Mouse (Mus musculus): ENCODE data around the gene Rxrg.
A peak's percentile ranks its signal among the peaks of the same experiment; 100 is the strongest.

The Rxrg gene

DNA sequence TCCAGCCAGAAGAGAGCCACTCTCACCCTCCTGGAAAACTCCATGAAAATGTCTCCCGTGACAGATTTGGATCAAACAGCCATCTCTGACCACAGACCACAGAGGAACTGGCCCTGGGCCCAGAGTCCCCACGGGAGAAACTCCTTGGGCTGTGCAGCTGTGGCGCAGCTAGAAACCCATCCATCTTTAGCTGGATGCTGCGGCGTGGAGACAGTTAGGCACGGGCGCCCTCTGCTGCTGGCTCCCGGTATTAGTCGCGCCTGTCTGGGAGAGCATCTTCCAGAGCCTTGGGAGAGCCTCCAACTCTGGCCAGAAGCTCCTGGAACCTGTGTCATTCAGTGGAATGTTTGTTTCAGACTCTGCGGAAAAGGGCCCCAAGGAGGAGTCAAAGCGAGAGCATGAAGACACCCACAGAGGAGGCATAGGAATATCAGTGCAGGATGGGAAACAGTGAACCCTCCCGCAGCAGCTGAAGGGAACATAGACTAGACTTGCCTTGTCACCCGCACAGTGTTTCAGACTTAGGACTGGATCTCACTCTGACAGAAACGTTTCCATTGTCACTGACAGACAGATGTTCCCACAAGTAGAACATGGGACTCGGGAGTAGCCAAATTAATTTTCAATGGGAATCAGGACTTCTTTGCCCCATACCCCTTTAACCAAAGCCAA is 46.8 kb downstream of the Rxrg start:
- DNase-seq (ENCODE audit: low spot score in 2 of 2) = peak in 1 of 2 experiments; percentile 90

DNA sequence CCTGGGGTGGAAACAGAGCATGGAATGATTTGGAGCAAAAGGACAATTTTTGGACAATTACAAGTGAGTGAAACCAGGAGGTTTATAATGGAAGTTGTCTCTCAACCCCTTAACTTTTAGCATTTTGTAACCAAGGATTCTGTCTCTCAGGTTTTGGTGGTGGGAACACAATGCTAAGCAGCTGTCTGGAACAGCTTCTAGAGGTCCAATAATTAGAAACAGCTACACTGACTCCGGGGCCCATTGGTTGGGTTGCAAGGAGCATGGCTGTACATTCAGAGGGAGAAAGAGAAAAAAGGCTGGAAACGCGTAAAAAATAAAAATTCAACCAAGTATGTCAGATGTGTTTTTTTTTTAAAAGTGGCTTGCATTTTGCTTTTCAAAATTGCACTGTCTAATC is 50.5 kb downstream of the Rxrg start:
- DNase-seq (ENCODE audit: low spot score in 2 of 2) = no peak

DNA sequence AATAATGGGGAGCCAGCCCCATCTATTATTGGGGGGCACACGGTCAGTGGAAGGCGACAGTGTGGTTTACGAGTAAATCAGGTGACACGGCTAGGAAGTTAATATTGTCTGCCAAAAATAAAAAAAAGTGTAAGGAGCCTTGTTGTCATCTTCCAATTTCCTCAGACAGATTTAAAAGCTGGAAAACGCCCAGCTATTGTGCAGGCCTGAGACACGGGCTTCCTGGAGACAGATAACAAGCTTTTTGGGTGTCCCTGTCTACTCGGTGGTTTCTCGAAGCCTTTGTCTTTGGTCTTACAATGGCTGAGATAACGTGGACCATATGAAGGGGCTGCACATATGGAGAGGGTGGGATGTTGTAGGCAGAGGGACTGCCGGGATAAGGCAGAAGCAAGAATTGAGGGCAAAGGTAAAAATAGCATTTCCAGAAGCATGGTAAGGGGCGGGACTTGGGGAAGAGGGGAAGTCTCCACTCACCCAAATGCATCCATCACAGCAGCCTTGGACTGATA is 51.0 kb downstream of the Rxrg start:
- no peak for DNase-seq (ENCODE audit: low spot score in 2 of 2)

DNA sequence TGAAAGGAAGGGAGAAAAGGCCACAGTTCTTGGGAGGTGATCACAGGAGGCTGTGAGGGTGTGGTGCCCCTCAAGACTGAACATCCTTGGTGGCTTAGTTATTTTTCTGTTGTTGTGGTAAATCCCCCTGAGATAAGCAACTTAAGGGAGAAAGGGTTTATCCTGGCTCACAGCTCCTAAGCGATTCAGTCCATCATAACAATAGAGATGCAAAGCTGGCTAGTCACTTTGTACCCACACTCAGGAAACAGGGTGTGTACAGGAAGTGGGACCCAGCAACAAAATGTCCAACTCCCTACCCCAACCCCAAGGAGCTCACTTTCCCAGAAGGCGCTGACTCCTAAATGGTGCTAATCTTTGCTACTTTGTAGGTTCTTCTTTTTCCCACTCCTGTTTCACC is 54.2 kb downstream of the Rxrg start:
- DNase-seq (ENCODE audit: low spot score in 2 of 2) = no peak

DNA sequence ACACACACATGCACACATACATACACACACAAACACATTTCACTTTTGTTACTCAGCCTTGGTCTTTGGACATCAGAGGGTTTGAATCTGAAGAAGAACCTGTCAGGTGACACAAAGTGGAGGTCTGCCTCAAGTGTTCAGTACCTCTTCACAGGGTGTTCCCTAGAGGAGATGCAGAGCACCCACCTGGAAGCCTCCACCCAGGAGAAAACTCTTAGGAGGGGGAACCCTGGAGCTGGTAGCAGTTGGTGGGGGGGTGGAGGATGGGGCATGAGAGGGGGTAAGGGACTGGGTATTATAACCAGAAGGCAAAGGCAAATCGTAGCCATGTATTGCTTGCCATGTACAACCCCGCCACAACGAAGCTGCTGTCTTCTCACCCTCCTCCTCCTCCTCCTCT is 60.9 kb downstream of the Rxrg start:
- no peak for DNase-seq (ENCODE audit: low spot score in 2 of 2)

DNA sequence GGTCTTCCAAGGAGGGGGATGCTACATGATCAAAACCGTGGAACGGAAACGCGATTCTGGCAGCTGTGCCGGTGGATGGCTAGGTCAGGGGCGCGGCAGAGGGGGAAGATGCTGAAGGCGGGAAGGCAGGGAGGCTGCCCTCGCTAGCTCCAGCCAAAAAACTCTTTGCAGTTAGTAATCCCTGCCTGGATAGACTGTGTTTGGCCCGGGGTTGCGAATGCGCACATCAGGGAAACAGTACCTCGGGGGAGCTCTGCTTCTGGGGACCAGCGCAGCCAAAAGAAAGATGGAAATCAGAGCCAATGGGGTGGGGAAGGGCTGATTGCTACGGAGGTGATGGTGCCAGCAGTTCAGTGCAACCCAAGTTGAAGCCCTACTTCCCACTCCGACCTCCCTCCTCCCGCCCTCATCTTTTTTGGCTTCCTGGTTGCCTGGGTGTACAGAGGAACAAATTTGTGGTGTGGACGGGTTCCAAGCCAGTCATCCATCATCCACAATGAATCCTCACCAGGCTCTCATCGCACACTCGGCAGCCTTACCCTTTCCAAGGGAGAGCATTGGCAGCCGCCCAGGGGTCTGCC is 62.4 kb downstream of the Rxrg start:
- peak in 1 of 2 experiments; percentile 27 for DNase-seq (ENCODE audit: low spot score in 2 of 2)

DNA sequence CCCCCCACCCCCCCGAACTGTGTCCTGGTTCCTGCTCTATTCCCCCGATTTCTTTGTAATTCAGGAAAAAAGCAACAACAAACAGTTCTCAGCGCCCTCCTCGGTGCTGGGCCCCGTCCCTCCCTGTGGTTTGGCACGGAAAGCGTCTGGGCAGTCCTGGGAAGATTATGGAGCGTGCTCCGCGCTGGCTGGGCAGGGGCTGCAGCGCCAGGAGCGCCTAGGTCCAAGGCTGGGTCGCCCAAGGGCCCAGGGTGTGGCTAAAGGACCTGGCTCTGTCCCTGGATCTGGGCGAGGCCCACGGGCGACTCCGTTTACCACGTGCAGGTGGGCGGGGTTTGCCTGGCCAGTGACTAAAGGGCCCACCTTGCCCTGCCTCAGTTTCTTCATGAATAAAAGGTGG is 62.9 kb downstream of the Rxrg start:
- no peak for DNase-seq (ENCODE audit: low spot score in 2 of 2)

DNA sequence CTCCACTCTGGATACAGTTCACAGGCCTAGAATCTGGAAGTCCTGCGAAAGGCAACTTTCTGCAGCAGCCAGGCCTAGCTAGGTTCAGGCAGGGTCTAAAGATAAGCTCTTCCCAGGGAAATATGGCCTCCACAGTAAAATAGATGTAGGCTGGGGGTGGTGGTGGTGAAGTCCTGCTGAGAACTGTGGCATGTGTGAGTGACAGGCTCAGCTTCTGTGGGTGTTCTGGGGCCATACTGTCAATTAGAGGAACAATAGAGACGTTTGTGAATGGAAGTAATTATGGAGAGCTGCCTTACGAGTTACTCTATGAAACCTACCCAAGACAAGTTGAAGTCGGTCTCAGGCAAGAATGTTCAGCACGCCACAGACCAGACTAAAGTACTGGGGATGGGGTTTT is 65.0 kb downstream of the Rxrg start:
- DNase-seq (ENCODE audit: low spot score in 2 of 2) = no peak

DNA sequence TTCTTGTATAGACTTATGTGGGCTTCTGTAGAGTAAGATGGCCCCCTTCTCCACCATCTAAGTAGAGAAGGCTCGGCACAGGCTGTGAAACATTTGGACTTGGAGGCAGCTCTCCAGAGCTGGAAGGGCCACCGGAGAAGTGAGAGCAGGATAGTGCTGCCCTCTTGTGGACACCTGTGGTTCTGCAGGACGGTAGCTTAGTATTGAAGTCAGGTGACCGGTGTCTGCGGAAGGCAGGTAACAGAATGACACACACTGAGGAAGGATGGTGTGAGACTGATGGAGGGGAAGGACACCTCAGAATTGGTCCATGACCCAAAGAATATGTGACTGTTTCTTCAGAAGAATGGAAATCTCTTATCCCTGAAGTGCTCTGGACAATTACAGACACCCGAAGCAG is 71.6 kb downstream of the Rxrg start:
- DNase-seq (ENCODE audit: low spot score in 2 of 2) = peak in 1 of 2 experiments; percentile 63

DNA sequence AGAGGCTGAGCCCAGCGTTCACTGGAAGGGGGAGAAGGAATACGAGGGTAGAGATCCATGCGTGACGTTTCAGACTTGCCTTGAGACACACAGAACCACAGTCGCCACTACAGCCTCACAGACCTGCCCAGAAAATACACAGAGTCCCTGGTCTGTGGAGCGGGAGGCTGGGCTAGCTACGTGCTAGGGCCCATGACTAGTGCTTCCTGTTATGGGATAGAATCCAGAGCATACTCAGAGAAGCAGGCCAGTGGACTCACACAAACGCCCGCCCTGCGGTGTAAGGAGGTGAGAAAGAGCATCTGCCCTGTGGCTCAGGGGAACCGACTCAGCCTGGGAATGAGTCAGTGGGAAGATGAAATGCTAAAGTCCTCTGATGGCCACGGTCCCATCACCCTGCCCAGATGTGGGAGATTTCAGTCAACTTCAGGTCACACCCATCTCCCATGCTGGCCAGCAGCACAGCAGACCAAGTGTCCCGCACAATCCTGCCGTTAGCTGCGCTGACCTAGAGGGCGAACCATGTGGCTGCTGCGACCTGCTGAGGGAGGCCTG is 74.3 kb downstream of the Rxrg start:
- no peak for DNase-seq (ENCODE audit: low spot score in 2 of 2)

DNA sequence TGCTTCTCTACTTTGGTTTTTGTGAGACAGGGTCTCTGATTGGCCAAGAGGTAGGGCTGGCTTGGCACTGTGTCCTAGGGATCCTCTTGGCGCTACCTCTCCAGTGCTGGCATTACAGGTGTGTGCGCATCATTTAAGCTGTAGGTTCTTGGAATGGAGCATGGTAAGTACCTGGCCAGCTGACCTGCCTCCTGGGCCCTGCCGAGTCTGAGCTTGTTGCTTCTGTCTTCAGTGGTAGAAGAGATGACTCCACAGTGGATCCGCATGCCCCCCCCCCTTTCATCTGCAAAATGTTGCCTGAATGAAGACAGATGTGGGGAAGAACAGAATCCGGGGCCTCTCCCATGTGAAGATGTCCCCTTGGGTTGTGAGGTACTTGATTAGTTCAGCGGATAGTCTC is 80.9 kb downstream of the Rxrg start:
- DNase-seq (ENCODE audit: low spot score in 2 of 2) = no peak

DNA sequence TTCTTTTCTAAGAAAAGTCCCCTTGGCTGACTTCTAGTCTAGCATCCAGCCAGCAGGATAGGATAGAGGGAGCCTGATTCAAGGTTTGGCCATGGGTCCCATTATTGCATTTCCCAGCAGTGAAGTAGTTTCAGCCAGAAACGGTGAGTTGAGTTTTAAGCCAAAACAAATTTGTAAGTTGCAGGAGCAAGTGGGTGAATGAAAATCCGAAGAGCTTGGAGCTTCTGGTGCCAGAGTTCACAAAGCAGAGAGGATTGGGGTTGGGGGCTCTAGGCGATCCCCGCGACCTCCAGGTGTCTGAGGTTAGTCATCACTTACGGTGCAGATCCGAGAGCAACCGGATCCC is 89.8 kb downstream of the Rxrg start:
- no peak for DNase-seq (ENCODE audit: low spot score in 2 of 2)

DNA sequence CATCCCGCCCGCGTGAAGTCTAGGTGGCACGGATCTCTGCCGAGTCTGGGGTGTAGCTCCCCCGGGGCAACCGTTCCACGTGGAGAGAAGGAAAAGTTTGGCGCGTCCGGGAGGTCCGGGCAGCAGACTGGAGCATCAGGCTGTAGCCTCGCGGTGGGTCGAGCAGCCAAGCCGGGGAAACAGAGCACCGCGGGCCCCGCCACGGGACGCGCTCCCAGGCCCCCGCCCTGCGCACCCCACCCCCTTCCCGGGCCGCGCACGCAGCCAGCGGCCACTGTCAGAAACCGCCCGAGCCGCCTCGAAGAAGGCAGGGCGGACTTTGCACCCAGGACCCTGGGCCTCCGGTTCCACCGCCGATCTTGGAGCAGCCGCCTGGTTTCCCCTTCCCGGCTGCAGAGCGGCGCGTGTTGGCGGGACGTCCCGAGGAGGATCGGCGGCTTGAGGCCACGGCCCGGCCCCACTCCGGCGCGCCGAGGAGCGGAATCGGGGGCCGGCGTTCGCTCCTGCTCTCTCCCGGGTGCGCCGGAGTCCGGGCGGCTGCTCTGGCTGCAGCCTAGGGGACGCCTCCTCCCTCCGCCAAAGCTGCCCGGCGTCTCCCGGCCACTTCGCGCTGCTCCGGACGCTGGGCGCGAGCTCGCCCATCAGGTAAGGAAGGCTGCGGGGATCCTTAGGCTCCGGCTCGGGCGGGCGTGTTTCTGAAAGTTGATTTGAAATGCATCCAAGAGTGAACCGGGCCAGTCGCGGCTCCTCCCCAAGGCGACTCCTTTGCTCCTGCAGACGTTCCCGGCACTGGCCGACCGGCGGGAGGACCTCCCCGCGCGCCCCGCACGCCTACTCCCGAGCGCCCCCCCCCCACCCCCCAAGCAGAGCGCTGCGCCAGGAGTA is 90.4 kb downstream of the Rxrg start:
- DNase-seq (ENCODE audit: low spot score in 2 of 2) = no peak

DNA sequence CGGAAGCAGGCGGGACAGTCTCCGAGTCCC is 90.9 kb downstream of the Rxrg start, which contains the start of gene Lmx1a:
TSS of gene Lmx1a (plus strand) at position 6 of the 30 bp plus-strand sequence.
- no peak for DNase-seq (ENCODE audit: low spot score in 2 of 2)
